Mouse (Mus musculus): ENCODE measurements around the gene Pmpca. TPM values are rescaled to one million over a fixed set of nuclear protein-coding genes. Genes with fewer than 3 reads are reported as not detected.
A peak's percentile ranks its signal among the peaks of the same experiment; 100 is the strongest.

Gene Pmpca
- polyA plus RNA-seq, 1 experiment from 2014 or later: 100 TPM

DNA sequence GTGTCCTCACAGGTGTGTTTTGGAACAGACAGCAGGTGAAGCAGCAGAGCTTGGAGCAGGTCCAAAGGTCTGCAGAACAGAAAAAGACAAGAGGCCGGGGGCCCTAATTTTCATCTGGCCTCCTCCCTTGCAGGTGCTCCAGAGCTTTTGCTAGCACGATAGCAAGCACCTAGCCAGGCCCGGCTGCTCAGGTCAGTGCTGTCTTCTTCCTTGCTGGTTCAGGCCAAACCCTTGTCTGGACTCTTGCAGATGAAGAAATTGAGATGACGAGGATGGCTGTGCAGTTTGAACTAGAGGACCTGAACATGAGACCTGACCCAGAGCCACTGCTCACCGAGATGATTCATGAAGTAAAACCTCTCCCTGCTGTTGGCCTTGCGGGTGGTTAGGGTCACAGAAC, 2.5 kb downstream of the Pmpca start:
- H3K9ac ChIP-seq (replicated peaks; ENCODE audit: low read depth, low read length): no peak overlapping the region
- no peak overlapping the region for H3K4me3 ChIP-seq (replicated peaks; ENCODE audit: low read length)
- no peak for ATAC-seq
- H3K27me3 ChIP-seq (replicated peaks; ENCODE audit: control insufficient read depth, insufficient read depth, low read length): no peaks in the 10 kb centered on the region
- no peaks in the 10 kb centered on the region for H3K9me3 ChIP-seq (ENCODE audit: control insufficient read depth, low read length)
- H3K4me2 ChIP-seq (ENCODE audit: low read length): no peak overlapping the region
- H3K27ac ChIP-seq (ENCODE audit: low read length): no peak overlapping the region
- H3K36me3 ChIP-seq (ENCODE audit: control insufficient read depth, insufficient read depth): peaks cover 52% of the 10 kb centered on the region
- WGBS: 94% methylated on average over 6 of the region's 6 CpGs
- peaks cover 22% of the 10 kb centered on the region for H3K4me1 ChIP-seq (replicated peaks; ENCODE audit: control insufficient read depth, insufficient read depth, low read length)

- H3K36me3 ChIP-seq (ENCODE audit: control insufficient read depth, insufficient read depth): peaks cover 57% of the 10 kb centered on the region
- WGBS: 92% methylated on average over 8 of the region's 8 CpGs
- H3K4me3 ChIP-seq (replicated peaks; ENCODE audit: low read length): no peak overlapping the region
- 0 out of 2 replicates have a peak, but pooled peaks cover 4% of the 10 kb centered on the region for H3K4me1 ChIP-seq (replicated peaks; ENCODE audit: control insufficient read depth, insufficient read depth, low read length)
- no peak overlapping the region for H3K9ac ChIP-seq (replicated peaks; ENCODE audit: low read depth, low read length)
- no peak overlapping the region for H3K27ac ChIP-seq (ENCODE audit: low read length)
- no peak for ATAC-seq
- no peaks in the 10 kb centered on the region for H3K27me3 ChIP-seq (replicated peaks; ENCODE audit: control insufficient read depth, insufficient read depth, low read length)
- H3K9me3 ChIP-seq (ENCODE audit: control insufficient read depth, low read length): no peaks in the 10 kb centered on the region
- no peak overlapping the region for H3K4me2 ChIP-seq (ENCODE audit: low read length)
These were observed 9.8 kb downstream of the Pmpca start for GRCm38 (mm10) chr2:26398978-26399377.

GRCm38 (mm10) chr2:26399647-26400046, 10.5 kb downstream of the Pmpca start:
- ATAC-seq: no peak
- 93% methylated on average over 5 of the region's 5 CpGs for WGBS

DNA sequence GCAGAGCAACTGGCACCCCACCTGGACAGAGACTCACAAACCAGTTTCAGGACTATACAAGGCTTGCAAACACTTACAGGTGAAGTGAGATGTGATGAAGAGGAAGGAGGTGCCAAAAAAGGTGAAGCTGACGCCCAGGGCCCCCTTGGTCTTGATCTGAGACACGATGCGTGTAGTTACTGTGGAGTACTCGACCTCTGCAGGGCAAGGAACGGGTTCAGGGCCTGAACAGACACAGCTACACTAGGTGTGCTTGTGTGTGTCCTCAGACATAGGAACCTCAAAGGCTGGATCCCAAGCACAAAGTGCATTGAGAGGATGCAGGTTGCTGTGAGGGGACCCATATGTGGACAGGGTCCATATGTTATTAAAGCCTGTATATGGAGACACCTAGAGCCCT, 11.2 kb downstream of the Pmpca start:
- 88% methylated on average over 5 of the region's 5 CpGs for WGBS

More at GRCm38 (mm10) chr2:26399647-26400046, 10.5 kb downstream of the Pmpca start:
- H3K4me2 ChIP-seq (ENCODE audit: low read length): no peak overlapping the region
- peaks cover 53% of the 10 kb centered on the region for H3K36me3 ChIP-seq (ENCODE audit: control insufficient read depth, insufficient read depth)
- no peak overlapping the region for H3K9ac ChIP-seq (replicated peaks; ENCODE audit: low read depth, low read length)
- H3K4me3 ChIP-seq (replicated peaks; ENCODE audit: low read length): no peak overlapping the region
- H3K27me3 ChIP-seq (replicated peaks; ENCODE audit: control insufficient read depth, insufficient read depth, low read length): no peaks in the 10 kb centered on the region
- H3K27ac ChIP-seq (ENCODE audit: low read length): no peak overlapping the region
- H3K4me1 ChIP-seq (replicated peaks; ENCODE audit: control insufficient read depth, insufficient read depth, low read length): 0 out of 2 replicates have a peak, but pooled peaks cover 4% of the 10 kb centered on the region
- no peaks in the 10 kb centered on the region for H3K9me3 ChIP-seq (ENCODE audit: control insufficient read depth, low read length)

DNA sequence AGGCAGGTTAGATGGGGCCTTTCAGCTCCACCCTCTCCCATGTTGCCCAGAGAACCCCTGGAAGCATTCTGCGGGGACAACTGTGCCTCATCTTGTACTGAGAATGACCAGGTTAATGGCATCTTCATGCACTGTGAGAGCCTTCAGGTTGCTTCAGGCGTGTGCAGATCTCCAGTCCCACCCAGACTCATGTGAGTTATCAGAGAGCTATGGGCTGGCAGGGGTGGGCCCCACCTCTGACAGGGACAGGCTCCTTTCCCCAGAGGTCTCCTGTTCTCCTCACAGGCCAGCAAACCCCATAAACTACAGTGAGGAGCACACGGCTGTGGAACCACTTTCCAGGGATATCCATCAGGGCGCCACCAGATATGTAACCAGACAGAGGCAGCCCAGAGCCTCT, 11.9 kb downstream of the Pmpca start:
- Histone ChIP-seq H3K4me1 (replicated peaks; ENCODE audit: control insufficient read depth, insufficient read depth, low read length) (peaks cover 11% of the 10 kb centered on the region), H3K27ac (ENCODE audit: low read length) (no peak overlapping the region), H3K9ac (replicated peaks; ENCODE audit: low read depth, low read length) (no peak overlapping the region), H3K4me2 (ENCODE audit: low read length) (no peak overlapping the region), H3K27me3 (replicated peaks; ENCODE audit: control insufficient read depth, insufficient read depth, low read length) (no peaks in the 10 kb centered on the region), H3K36me3 (ENCODE audit: control insufficient read depth, insufficient read depth) (peaks cover 39% of the 10 kb centered on the region), H3K9me3 (ENCODE audit: control insufficient read depth, low read length) (no peaks in the 10 kb centered on the region), H3K4me3 (replicated peaks; ENCODE audit: low read length) (no peak overlapping the region)
- ATAC-seq: no peak
- 85% methylated on average over 4 of the region's 4 CpGs for WGBS

More for the DNA sequence above, 11.2 kb downstream of the Pmpca start:
- Histone ChIP-seq H3K36me3 (ENCODE audit: control insufficient read depth, insufficient read depth) (peaks cover 47% of the 10 kb centered on the region), H3K9ac (replicated peaks; ENCODE audit: low read depth, low read length) (no peak overlapping the region), H3K27ac (ENCODE audit: low read length) (no peak overlapping the region), H3K9me3 (ENCODE audit: control insufficient read depth, low read length) (no peaks in the 10 kb centered on the region), H3K4me3 (replicated peaks; ENCODE audit: low read length) (no peak overlapping the region), H3K27me3 (replicated peaks; ENCODE audit: control insufficient read depth, insufficient read depth, low read length) (no peaks in the 10 kb centered on the region), H3K4me1 (replicated peaks; ENCODE audit: control insufficient read depth, insufficient read depth, low read length) (peaks cover 4% of the 10 kb centered on the region), H3K4me2 (ENCODE audit: low read length) (no peak overlapping the region)
- no peak for ATAC-seq

DNA sequence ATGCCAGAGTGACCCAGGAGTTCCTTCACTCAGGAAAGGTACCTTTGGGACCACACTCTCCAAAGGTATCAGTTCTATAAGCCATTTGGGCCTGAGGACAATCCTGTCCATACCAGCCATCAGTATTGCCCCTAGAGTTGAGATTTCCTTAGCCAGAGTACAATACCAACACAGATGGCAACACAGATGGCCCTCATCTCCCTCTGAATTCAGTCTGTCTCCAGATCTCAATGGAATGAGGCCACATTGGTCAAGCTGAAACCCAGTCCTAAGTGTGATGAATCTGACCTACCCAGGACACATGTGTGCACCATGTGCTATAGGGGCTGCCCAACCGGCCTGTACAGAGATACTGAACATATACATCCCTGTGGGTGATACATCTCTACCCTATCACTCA, 13.1 kb downstream of the Pmpca start:
- 91% methylated on average over 1 of the region's 1 CpGs for WGBS

DNA sequence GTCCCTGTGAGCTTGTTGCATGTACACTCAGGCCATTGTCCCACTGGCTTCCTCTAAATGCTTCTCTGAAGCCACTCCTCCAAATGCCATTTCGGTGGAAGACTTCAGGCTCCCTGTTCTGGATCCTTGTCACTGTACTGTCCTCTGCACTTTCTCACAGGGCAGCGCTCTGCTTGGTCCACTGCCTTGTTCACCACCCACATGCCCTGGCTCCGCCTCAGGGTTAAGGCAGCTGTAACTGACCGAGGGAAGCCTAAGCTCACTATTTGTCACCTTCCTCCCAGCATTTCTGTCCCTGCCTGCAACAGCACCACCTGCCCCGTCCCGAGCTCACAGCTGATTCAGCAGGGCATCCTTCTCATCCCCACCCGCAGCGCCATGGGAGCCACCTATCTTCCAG, 14.2 kb downstream of the Pmpca start:
- Histone ChIP-seq H3K27ac (ENCODE audit: low read length) (no peak overlapping the region), H3K4me1 (replicated peaks; ENCODE audit: control insufficient read depth, insufficient read depth, low read length) (peaks cover 34% of the 10 kb centered on the region), H3K27me3 (replicated peaks; ENCODE audit: control insufficient read depth, insufficient read depth, low read length) (no peaks in the 10 kb centered on the region), H3K36me3 (ENCODE audit: control insufficient read depth, insufficient read depth) (peaks cover 24% of the 10 kb centered on the region), H3K4me2 (ENCODE audit: low read length) (no peak overlapping the region), H3K9me3 (ENCODE audit: control insufficient read depth, low read length) (no peaks in the 10 kb centered on the region), H3K9ac (replicated peaks; ENCODE audit: low read depth, low read length) (no peak overlapping the region), H3K4me3 (replicated peaks; ENCODE audit: low read length) (no peak overlapping the region)
- no peak for ATAC-seq
- 84% methylated on average over 8 of the region's 8 CpGs for WGBS

More for the DNA sequence above, 13.1 kb downstream of the Pmpca start:
- Histone ChIP-seq H3K4me1 (replicated peaks; ENCODE audit: control insufficient read depth, insufficient read depth, low read length) (peaks cover 23% of the 10 kb centered on the region), H3K36me3 (ENCODE audit: control insufficient read depth, insufficient read depth) (peaks cover 27% of the 10 kb centered on the region), H3K27me3 (replicated peaks; ENCODE audit: control insufficient read depth, insufficient read depth, low read length) (no peaks in the 10 kb centered on the region), H3K4me2 (ENCODE audit: low read length) (no peak overlapping the region), H3K4me3 (replicated peaks; ENCODE audit: low read length) (no peak overlapping the region), H3K27ac (ENCODE audit: low read length) (no peak overlapping the region), H3K9me3 (ENCODE audit: control insufficient read depth, low read length) (no peaks in the 10 kb centered on the region), H3K9ac (replicated peaks; ENCODE audit: low read depth, low read length) (no peak overlapping the region)
- ATAC-seq: no peak

- H3K27me3 ChIP-seq (replicated peaks; ENCODE audit: control insufficient read depth, insufficient read depth, low read length): no peaks in the 10 kb centered on the region
- peak; percentile 94 for ATAC-seq
- H3K9me3 ChIP-seq (ENCODE audit: control insufficient read depth, low read length): no peaks in the 10 kb centered on the region
- peak within 1 kb of the TSS; percentile 88 for H3K4me3 ChIP-seq (replicated peaks; ENCODE audit: low read length)
- peak within 1 kb of the TSS; percentile 93 for H3K4me2 ChIP-seq (ENCODE audit: low read length)
- H3K4me1 ChIP-seq (replicated peaks; ENCODE audit: control insufficient read depth, insufficient read depth, low read length): peaks cover 35% of the 10 kb centered on the region
- H3K27ac ChIP-seq (ENCODE audit: low read length): peak within 1 kb of the TSS; percentile 54
- WGBS: under 1% methylated on average over 56 of the region's 57 CpGs
- peak within 1 kb of the TSS; percentile 92 for H3K9ac ChIP-seq (replicated peaks; ENCODE audit: low read depth, low read length)
- peaks cover 6% of the 10 kb centered on the region for H3K36me3 ChIP-seq (ENCODE audit: control insufficient read depth, insufficient read depth)
These were observed 19.6 kb downstream of the Pmpca start, which contains the start of gene Inpp5e for GRCm38 (mm10) chr2:26408515-26409356. Gene Inpp5e (minus strand): TSS chr2:26409203.

DNA sequence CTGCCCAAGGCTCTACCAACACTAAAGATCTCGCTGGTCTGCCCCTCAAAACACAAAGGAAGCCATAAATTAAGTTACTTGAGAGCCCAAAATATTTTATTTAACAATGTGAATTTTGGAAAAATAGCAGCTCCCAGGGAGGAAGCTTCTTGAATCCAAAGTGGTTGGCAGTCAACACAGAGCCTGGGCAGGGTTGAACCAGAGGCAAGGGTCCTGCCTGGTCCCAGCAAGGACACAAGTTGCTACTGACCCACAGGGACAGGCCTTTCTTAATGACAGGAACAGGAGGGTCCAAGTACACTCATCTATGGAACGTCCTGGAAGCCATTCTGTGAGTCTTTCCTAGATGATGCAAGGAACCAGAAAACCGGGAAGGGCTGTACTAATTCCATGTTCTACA, 20.2 kb downstream of the Pmpca start:
- no peak overlapping the region for H3K27ac ChIP-seq (ENCODE audit: low read length)

More for the DNA sequence above, 20.2 kb downstream of the Pmpca start:
- Histone ChIP-seq H3K4me3 (replicated peaks; ENCODE audit: low read length) (peak overlapping the region; percentile 88), H3K36me3 (ENCODE audit: control insufficient read depth, insufficient read depth) (peaks cover 11% of the 10 kb centered on the region), H3K9me3 (ENCODE audit: control insufficient read depth, low read length) (no peaks in the 10 kb centered on the region), H3K27me3 (replicated peaks; ENCODE audit: control insufficient read depth, insufficient read depth, low read length) (no peaks in the 10 kb centered on the region), H3K4me1 (replicated peaks; ENCODE audit: control insufficient read depth, insufficient read depth, low read length) (peaks cover 35% of the 10 kb centered on the region), H3K4me2 (ENCODE audit: low read length) (peak overlapping the region; percentile 93), H3K9ac (replicated peaks; ENCODE audit: low read depth, low read length) (peak overlapping the region; percentile 92)
- 57% methylated on average over 3 of the region's 3 CpGs for WGBS
- ATAC-seq: peak; percentile 14; the same call in 1 of the 2 replicates

All from forebrain, embryonic 16.5 days (tissue).